Comparison of ENCODE assay signal across 7 mouse cellular contexts in the genomic region with DNA sequence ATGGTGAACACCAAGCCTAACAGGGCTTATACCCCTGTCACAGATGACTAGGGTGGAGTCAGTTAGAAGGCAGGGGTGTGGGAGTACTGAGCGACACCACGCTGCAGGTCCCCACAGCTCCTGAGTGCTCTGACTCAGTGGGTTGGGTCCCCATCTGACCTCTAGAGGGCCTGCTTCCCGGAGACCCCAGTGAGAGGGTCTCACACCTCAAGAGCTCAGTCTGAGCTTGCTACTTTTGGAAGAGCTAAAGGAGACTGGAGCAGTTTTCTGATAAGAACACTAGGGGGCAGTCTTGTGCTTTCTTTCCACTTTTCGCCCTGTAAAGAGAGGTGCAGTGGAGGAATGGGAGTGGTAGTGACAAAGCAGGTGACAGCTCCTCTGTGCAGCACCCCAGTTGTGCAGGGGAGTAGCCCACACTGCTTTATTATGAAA. TPM values are rescaled to one million over a fixed set of nuclear protein-coding genes. Genes with fewer than 3 reads are reported as not detected.
A peak's percentile ranks its signal among the peaks of the same experiment; 100 is the strongest.
DNase-seq lines count a peak whose midpoint lies in the region; ATAC-seq lines count a peak whose summit lies in the region.

No protein-coding gene starts in this region.

- peak; percentile 73 for ATAC-seq in forebrain, embryonic 14.5 days
- ATAC-seq in kidney, embryonic 14.5 days (ENCODE audit: low FRiP score, low TSS enrichment), result peak; percentile 54; the same call in 1 of the 2 replicates

- no peaks in the 10 kb centered on the region for H3K9me3 ChIP-seq in forebrain, embryonic 14.5 days (replicated peaks; ENCODE audit: control insufficient read depth, low read length)
- H3K9me3 ChIP-seq in kidney, embryonic 14.5 days (ENCODE audit: control insufficient read depth, low read length), result no peaks in the 10 kb centered on the region
- H3K9me3 ChIP-seq in midbrain, embryonic 10.5 days (replicated peaks), result no peaks in the 10 kb centered on the region

- H3K4me3 ChIP-seq in forebrain, embryonic 14.5 days (ENCODE audit: low read depth, low read length), result no peak overlapping the region
- no peak overlapping the region for H3K4me3 ChIP-seq in kidney, embryonic 14.5 days (ENCODE audit: low read length)
- H3K4me3 ChIP-seq in midbrain, embryonic 10.5 days, result no peak overlapping the region

- peaks cover 12% of the 10 kb centered on the region for H3K4me1 ChIP-seq in forebrain, embryonic 14.5 days (ENCODE audit: control insufficient read depth, insufficient read depth, low read length)
- no peaks in the 10 kb centered on the region for H3K4me1 ChIP-seq in kidney, embryonic 14.5 days (ENCODE audit: control insufficient read depth, insufficient read depth, low read length)
- peaks cover 16% of the 10 kb centered on the region for H3K4me1 ChIP-seq in midbrain, embryonic 10.5 days

- no peaks in the 10 kb centered on the region for H3K36me3 ChIP-seq in forebrain, embryonic 14.5 days (ENCODE audit: control insufficient read depth, insufficient read depth, low read length)
- no peaks in the 10 kb centered on the region for H3K36me3 ChIP-seq in kidney, embryonic 14.5 days (ENCODE audit: control insufficient read depth, insufficient read depth, low read length)
- H3K36me3 ChIP-seq in midbrain, embryonic 10.5 days, result no peaks in the 10 kb centered on the region

- H3K27ac ChIP-seq in forebrain, embryonic 14.5 days (ENCODE audit: low read depth, low read length), result no peak overlapping the region
- no peak overlapping the region for H3K27ac ChIP-seq in kidney, embryonic 14.5 days (ENCODE audit: low read depth, low read length)
- no peak overlapping the region for H3K27ac ChIP-seq in midbrain, embryonic 10.5 days (replicated peaks)

- DNase-seq in 3134 (ENCODE audit: extremely low read depth, insufficient read length, low spot score), result peak; percentile 50
- DNase-seq in 3T3-L1 (ENCODE audit: low read depth, low spot score), result peak; percentile 72
- peak; percentile 57 for DNase-seq in c-Kit-positive CD71-negative TER-119-negative erythroid progenitor cells, embryonic 14.5 days (ENCODE audit: low read depth)
- DNase-seq in forebrain, embryonic 14.5 days (ENCODE audit: low spot score), result peak; percentile 86
- DNase-seq in midbrain, embryonic 10.5 days (ENCODE audit: low spot score), result peak; percentile 40
- peak; percentile 45 for DNase-seq in thymus, postnatal 25 days

- H3K4me2 ChIP-seq in forebrain, embryonic 14.5 days (ENCODE audit: low read length), result no peak overlapping the region
- no peak overlapping the region for H3K4me2 ChIP-seq in kidney, embryonic 14.5 days (replicated peaks; ENCODE audit: low read depth, low read length)

- WGBS in forebrain, embryonic 14.5 days, result 9% methylated on average over 4 of the region's 4 CpGs
- 11% methylated on average over 4 of the region's 4 CpGs for WGBS in kidney, embryonic 14.5 days
- 4% methylated on average over 4 of the region's 4 CpGs for WGBS in midbrain, embryonic 10.5 days

- no peak overlapping the region for H3K9ac ChIP-seq in forebrain, embryonic 14.5 days (ENCODE audit: low read length)
- H3K9ac ChIP-seq in kidney, embryonic 14.5 days (ENCODE audit: low read depth, low read length), result no peak overlapping the region

- H3K27me3 ChIP-seq in forebrain, embryonic 14.5 days (replicated peaks; ENCODE audit: control insufficient read depth, insufficient read depth, low read length), result no peaks in the 10 kb centered on the region
- H3K27me3 ChIP-seq in kidney, embryonic 14.5 days (ENCODE audit: control insufficient read depth, insufficient read depth, low read length), result no peaks in the 10 kb centered on the region
- no peaks in the 10 kb centered on the region for H3K27me3 ChIP-seq in midbrain, embryonic 10.5 days (ENCODE audit: low read depth, poor library complexity, severe bottlenecking)

RNA-seq across cellular contexts. Expression of gene Nacc2, which starts 30.9 kb away (rescaled TPM):
- 6.1 and 11.8 TPM in 2 replicates for polyA plus RNA-seq in forebrain, embryonic 14.5 days (2014; fragmentation: Nextera tagmentation; extraction: Ambion mirVana)
- polyA plus RNA-seq in kidney, embryonic 14.5 days (2014; fragmentation: Nextera tagmentation; extraction: Ambion mirVana), result 3.7 and 6.6 TPM in 2 replicates
- 4.3 and 5.6 TPM in 2 replicates for polyA plus RNA-seq in midbrain, embryonic 10.5 days (2016; fragmentation: Nextera tagmentation; extraction: Ambion mirVana)

RNA-seq across cellular contexts. Expression of gene Lhx3, which starts 54.2 kb away (rescaled TPM):
- not detected in 2 replicates for polyA plus RNA-seq in forebrain, embryonic 14.5 days (2014; fragmentation: Nextera tagmentation; extraction: Ambion mirVana)
- polyA plus RNA-seq in kidney, embryonic 14.5 days (2014; fragmentation: Nextera tagmentation; extraction: Ambion mirVana), result not detected in 2 replicates
- polyA plus RNA-seq in midbrain, embryonic 10.5 days (2016; fragmentation: Nextera tagmentation; extraction: Ambion mirVana), result 0.35 and 0.49 TPM in 2 replicates
